Mouse (Mus musculus): ENCODE data around the gene Tspan15. TPM values are rescaled to one million over a fixed set of nuclear protein-coding genes. Genes with fewer than 3 reads are reported as not detected.
A peak's percentile ranks its signal among the peaks of the same experiment; 100 is the strongest.

Gene Tspan15
- total RNA-seq, 1 experiment, result 10.1 TPM

DNA sequence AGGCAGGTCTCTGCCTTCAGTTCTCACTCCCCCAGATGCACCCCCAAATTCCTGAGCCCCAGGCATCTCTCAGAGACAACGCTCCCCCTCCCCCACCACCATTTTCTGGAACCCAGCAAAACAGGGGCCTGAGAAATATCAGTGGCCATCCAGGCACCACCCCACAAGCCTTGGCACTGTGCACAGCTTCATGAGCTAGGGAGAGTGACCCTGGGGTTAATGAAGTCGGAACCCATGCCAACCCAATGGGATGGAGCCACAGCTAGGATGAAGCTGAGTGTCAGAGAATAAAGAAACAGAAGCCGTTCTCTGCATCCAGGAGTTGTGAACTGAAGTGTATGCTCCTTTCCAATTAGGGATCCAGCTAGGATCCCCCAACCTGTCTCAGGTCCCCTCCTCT is 16.1 kb upstream of the Tspan15 start:
- TF ChIP-seq CHD2 (IDR thresholded peaks at IDR 0.05; ENCODE audit: low read depth, low read length) (no peak), MAFK (IDR thresholded peaks at IDR 0.05; ENCODE audit: insufficient read depth, low read depth, low read length) (no peak), HCFC1 (IDR thresholded peaks at IDR 0.05; ENCODE audit: borderline replicate concordance, insufficient read depth, low read length) (no peak), ZC3H11A (IDR thresholded peaks at IDR 0.05; ENCODE audit: borderline replicate concordance, low read depth, low read length) (no peak), ZNF384 (IDR thresholded peaks at IDR 0.05; ENCODE audit: low read depth, low read length) (no peak)
- in situ Hi-C loops (cut with MboI; ENCODE audit: low sequenced_read_pairs in 2 of 2, unreplicated experiment in 2 of 2), result no loop called here
- H3K4me3 ChIP-seq (ENCODE audit: insufficient read depth in 1 of 2, low read depth in 1 of 2, low read length in 2 of 2, poor library complexity in 1 of 2, severe bottlenecking in 1 of 2), result no peak overlapping the region
- H3K4me1 ChIP-seq (ENCODE audit: control insufficient read depth in 2 of 2, insufficient read depth in 2 of 2, low read length in 2 of 2, poor library complexity in 1 of 2), result peaks cover 0 to 6% of the 10 kb centered on the region in 2 experiments; a peak in 1 of 4 replicates
- H3K9ac ChIP-seq (ENCODE audit: insufficient read depth, low read depth, low read length, poor library complexity, severe bottlenecking), result no peak overlapping the region
- no peak for DNase-seq (ENCODE audit: low read depth, low spot score)
- H3K36me3 ChIP-seq (ENCODE audit: control insufficient read depth, insufficient read depth, low read length, poor library complexity, severe bottlenecking), result no peaks in the 10 kb centered on the region
- H3K27ac ChIP-seq (ENCODE audit: insufficient read depth, low read depth, low read length, poor library complexity, severe bottlenecking), result no peak overlapping the region
- no peaks in the 10 kb centered on the region for H3K9me3 ChIP-seq (ENCODE audit: control insufficient read depth, insufficient read depth, low read depth, low read length)

DNA sequence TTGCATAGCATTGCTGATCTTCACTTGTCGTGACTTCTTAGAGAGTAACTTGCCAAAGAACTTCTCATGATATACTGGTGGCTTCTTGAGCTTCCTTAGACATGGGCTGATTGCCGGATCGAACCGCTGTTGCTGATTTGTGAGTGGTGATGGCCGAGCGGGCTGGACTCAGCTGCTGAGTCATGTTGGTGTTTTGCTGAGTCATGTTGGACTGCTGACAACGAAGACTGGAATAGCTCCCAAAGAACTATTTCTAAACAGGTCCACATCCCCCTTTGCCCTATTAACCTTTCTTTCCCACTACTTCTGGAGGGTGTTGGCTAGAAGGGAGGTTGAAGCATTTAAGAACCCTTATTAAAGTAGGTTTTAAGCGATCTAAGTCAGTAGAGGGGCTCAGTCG is 13.0 kb upstream of the Tspan15 start:
- Histone ChIP-seq H3K27ac (ENCODE audit: insufficient read depth, low read depth, low read length, poor library complexity, severe bottlenecking) (no peak overlapping the region), H3K36me3 (ENCODE audit: control insufficient read depth, insufficient read depth, low read length, poor library complexity, severe bottlenecking) (no peaks in the 10 kb centered on the region), H3K9ac (ENCODE audit: insufficient read depth, low read depth, low read length, poor library complexity, severe bottlenecking) (no peak overlapping the region), H3K4me3 (ENCODE audit: insufficient read depth in 1 of 2, low read depth in 1 of 2, low read length in 2 of 2, poor library complexity in 1 of 2, severe bottlenecking in 1 of 2) (no peak overlapping the region), H3K9me3 (ENCODE audit: control insufficient read depth, insufficient read depth, low read depth, low read length) (no peaks in the 10 kb centered on the region), H3K4me1 (ENCODE audit: control insufficient read depth in 2 of 2, insufficient read depth in 2 of 2, low read length in 2 of 2, poor library complexity in 1 of 2) (peaks cover 3 to 8% of the 10 kb centered on the region in 2 experiments; a peak in 3 of 4 replicates)
- no peak for TF ChIP-seq HCFC1 (IDR thresholded peaks at IDR 0.05; ENCODE audit: borderline replicate concordance, insufficient read depth, low read length)
- no peak for TF ChIP-seq ZC3H11A (IDR thresholded peaks at IDR 0.05; ENCODE audit: borderline replicate concordance, low read depth, low read length)
- no peak for TF ChIP-seq CHD2 (IDR thresholded peaks at IDR 0.05; ENCODE audit: low read depth, low read length)
- TF ChIP-seq MAFK (IDR thresholded peaks at IDR 0.05; ENCODE audit: insufficient read depth, low read depth, low read length), result peak; percentile 92
- no peak for TF ChIP-seq ZNF384 (IDR thresholded peaks at IDR 0.05; ENCODE audit: low read depth, low read length)
- no peak for DNase-seq (ENCODE audit: low read depth, low spot score)
- in situ Hi-C loops (cut with MboI; ENCODE audit: low sequenced_read_pairs in 2 of 2, unreplicated experiment in 2 of 2), result no loop called here

DNA sequence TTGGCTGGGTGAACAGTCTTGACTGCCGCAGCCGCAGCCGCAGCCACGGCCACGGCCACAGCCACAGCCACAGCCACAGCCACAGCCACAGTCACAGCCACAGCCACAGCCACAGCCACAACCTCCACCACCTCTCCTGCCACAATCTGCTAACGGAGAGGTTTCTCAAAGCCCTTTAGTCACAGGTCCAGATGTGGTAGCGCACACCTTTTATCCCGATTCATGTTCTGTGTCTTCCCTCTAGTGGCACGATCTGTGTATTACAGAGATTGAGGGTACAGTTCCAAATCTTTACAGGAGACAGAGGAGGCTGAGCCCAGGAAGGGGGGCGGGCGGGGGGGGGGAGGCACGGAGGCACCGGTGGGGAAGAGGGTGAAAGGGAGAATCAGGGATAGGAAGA is 11.8 kb upstream of the Tspan15 start:
- in situ Hi-C loops (cut with MboI; ENCODE audit: low sequenced_read_pairs in 2 of 2, unreplicated experiment in 2 of 2), result no loop called here
- Histone ChIP-seq H3K4me3 (ENCODE audit: insufficient read depth in 1 of 2, low read depth in 1 of 2, low read length in 2 of 2, poor library complexity in 1 of 2, severe bottlenecking in 1 of 2) (0 out of 4 replicates have a peak overlapping the region, but pooled peaks of 1 of the 2 experiments have one; percentile 17), H3K4me1 (ENCODE audit: control insufficient read depth in 2 of 2, insufficient read depth in 2 of 2, low read length in 2 of 2, poor library complexity in 1 of 2) (peaks cover 3 to 8% of the 10 kb centered on the region in 2 experiments; a peak in 3 of 4 replicates), H3K9me3 (ENCODE audit: control insufficient read depth, insufficient read depth, low read depth, low read length) (no peaks in the 10 kb centered on the region), H3K27ac (ENCODE audit: insufficient read depth, low read depth, low read length, poor library complexity, severe bottlenecking) (no peak overlapping the region), H3K36me3 (ENCODE audit: control insufficient read depth, insufficient read depth, low read length, poor library complexity, severe bottlenecking) (no peaks in the 10 kb centered on the region), H3K9ac (ENCODE audit: insufficient read depth, low read depth, low read length, poor library complexity, severe bottlenecking) (no peak overlapping the region)
- TF ChIP-seq ZC3H11A (IDR thresholded peaks at IDR 0.05; ENCODE audit: borderline replicate concordance, low read depth, low read length) (peak; percentile 28; the same call in 1 of the 2 replicates), ZNF384 (IDR thresholded peaks at IDR 0.05; ENCODE audit: low read depth, low read length) (no peak), CHD2 (IDR thresholded peaks at IDR 0.05; ENCODE audit: low read depth, low read length) (no peak), MAFK (IDR thresholded peaks at IDR 0.05; ENCODE audit: insufficient read depth, low read depth, low read length) (0 out of 2 replicates have a peak, but pooled peaks have one; percentile 29)
- peak; percentile 69 for DNase-seq (ENCODE audit: low read depth, low spot score)

DNA sequence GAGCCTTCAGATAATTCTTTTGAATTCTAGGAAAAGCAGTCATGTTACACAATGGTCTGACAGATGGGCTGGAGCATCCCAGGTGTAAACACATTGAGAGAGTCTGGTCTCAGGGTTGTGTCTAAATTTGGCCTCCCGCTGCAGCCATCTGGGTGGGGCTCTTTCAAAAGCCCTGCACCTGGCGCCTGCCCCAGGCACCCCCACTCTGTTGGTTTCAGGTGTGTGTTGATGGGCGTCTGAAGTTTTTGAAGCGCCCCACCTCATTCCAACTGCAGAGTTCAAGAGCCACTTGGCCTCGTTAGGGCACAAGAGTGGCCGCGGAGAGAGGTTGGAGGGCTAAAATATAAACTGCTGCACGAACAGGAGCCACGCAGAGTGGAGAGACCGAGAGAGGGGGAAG is 11.3 kb upstream of the Tspan15 start:
- H3K4me1 ChIP-seq (ENCODE audit: control insufficient read depth in 2 of 2, insufficient read depth in 2 of 2, low read length in 2 of 2, poor library complexity in 1 of 2), result peaks cover 3 to 8% of the 10 kb centered on the region in 2 experiments; a peak in 3 of 4 replicates
- H3K9ac ChIP-seq (ENCODE audit: insufficient read depth, low read depth, low read length, poor library complexity, severe bottlenecking), result no peak overlapping the region
- in situ Hi-C loops (cut with MboI; ENCODE audit: low sequenced_read_pairs in 2 of 2, unreplicated experiment in 2 of 2), result no loop called here
- no peaks in the 10 kb centered on the region for H3K9me3 ChIP-seq (ENCODE audit: control insufficient read depth, insufficient read depth, low read depth, low read length)
- H3K27ac ChIP-seq (ENCODE audit: insufficient read depth, low read depth, low read length, poor library complexity, severe bottlenecking), result no peak overlapping the region
- H3K4me3 ChIP-seq (ENCODE audit: insufficient read depth in 1 of 2, low read depth in 1 of 2, low read length in 2 of 2, poor library complexity in 1 of 2, severe bottlenecking in 1 of 2), result 0 out of 4 replicates have a peak overlapping the region, but pooled peaks of 1 of the 2 experiments have one; percentile 17
- DNase-seq (ENCODE audit: low read depth, low spot score), result no peak
- H3K36me3 ChIP-seq (ENCODE audit: control insufficient read depth, insufficient read depth, low read length, poor library complexity, severe bottlenecking), result no peaks in the 10 kb centered on the region
- TF ChIP-seq HCFC1 (IDR thresholded peaks at IDR 0.05; ENCODE audit: borderline replicate concordance, insufficient read depth, low read length) (no peak), MAFK (IDR thresholded peaks at IDR 0.05; ENCODE audit: insufficient read depth, low read depth, low read length) (no peak), CHD2 (IDR thresholded peaks at IDR 0.05; ENCODE audit: low read depth, low read length) (no peak), ZNF384 (IDR thresholded peaks at IDR 0.05; ENCODE audit: low read depth, low read length) (no peak), ZC3H11A (IDR thresholded peaks at IDR 0.05; ENCODE audit: borderline replicate concordance, low read depth, low read length) (no peak)

Data from ES-E14 (cell line).